Comparison of ENCODE assay signal across 19 mouse cellular contexts in genomic region chr17:29596771-29597132, GRCm38 (mm10). TPM values are rescaled to one million over a fixed set of nuclear protein-coding genes. Genes with fewer than 3 reads are reported as not detected.
A peak's percentile ranks its signal among the peaks of the same experiment; 100 is the strongest.
DNase-seq lines count a peak whose midpoint lies in the region; ATAC-seq lines count a peak whose summit lies in the region.
"Had no signal": no experiment of that assay in that cellular context is flagged by ENCODE, and none has a peak within 500 bp of the region (broad histone marks: within the 10 kb centered on the region; RNA-seq: fewer than 3 reads in every experiment).

No protein-coding gene starts in this region.

- no peak overlapping the region for H3K4me3 ChIP-seq in forebrain, embryonic 10.5 days
- no peak overlapping the region for H3K4me3 ChIP-seq in forebrain, embryonic 16.5 days (replicated peaks; ENCODE audit: low read length)
- no peak overlapping the region for H3K4me3 ChIP-seq in intestine, embryonic 16.5 days (ENCODE audit: low read length)
- no peak overlapping the region for H3K4me3 ChIP-seq in intestine, embryonic 15.5 days (replicated peaks)
- no peak overlapping the region for H3K4me3 ChIP-seq in neural tube, embryonic 12.5 days
- H3K4me3 ChIP-seq in neural tube, embryonic 14.5 days (ENCODE audit: low read depth, low read length) = no peak overlapping the region
- H3K4me3 ChIP-seq: embryonic facial prominence, embryonic 15.5 days; forebrain, embryonic 13.5 days; heart, embryonic 12.5 days; liver, embryonic 15.5 days; myocyte had no signal

- peaks cover 79% of the 10 kb centered on the region for H3K36me3 ChIP-seq in forebrain, embryonic 10.5 days (replicated peaks)
- peaks cover 3% of the 10 kb centered on the region; the same call in 1 of the 2 replicates for H3K36me3 ChIP-seq in forebrain, embryonic 16.5 days (ENCODE audit: control insufficient read depth, insufficient read depth)
- H3K36me3 ChIP-seq in intestine, embryonic 16.5 days (ENCODE audit: control insufficient read depth, insufficient read depth, low read length) = 0 out of 2 replicates have a peak, but pooled peaks cover 6% of the 10 kb centered on the region
- peaks cover 16% of the 10 kb centered on the region for H3K36me3 ChIP-seq in intestine, embryonic 15.5 days
- peaks cover 46% of the 10 kb centered on the region for H3K36me3 ChIP-seq in neural tube, embryonic 12.5 days
- peaks cover 15% of the 10 kb centered on the region; the same call in 1 of the 2 replicates for H3K36me3 ChIP-seq in neural tube, embryonic 14.5 days (ENCODE audit: control insufficient read depth, insufficient read depth, low read length)

- ATAC-seq in forebrain, embryonic 16.5 days = no peak
- ATAC-seq in intestine, embryonic 16.5 days = 0 out of 2 replicates have a peak, but pooled peaks have one; percentile 57
- ATAC-seq in intestine, embryonic 15.5 days = no peak
- peak; percentile 58 for ATAC-seq in neural tube, embryonic 12.5 days (ENCODE audit: low FRiP score, low read depth)
- 0 out of 2 replicates have a peak, but pooled peaks have one; percentile 41 for ATAC-seq in neural tube, embryonic 14.5 days (ENCODE audit: low read depth)
- ATAC-seq: forebrain, embryonic 13.5 days; lung, postnatal 0 days had no signal

- 88% methylated on average over 13 of the region's 13 CpGs for WGBS in forebrain, embryonic 10.5 days
- 78% methylated on average over 13 of the region's 13 CpGs for WGBS in forebrain, embryonic 16.5 days
- WGBS in intestine, embryonic 16.5 days = 84% methylated on average over 13 of the region's 13 CpGs
- WGBS in intestine, embryonic 15.5 days = 84% methylated on average over 13 of the region's 13 CpGs
- WGBS in neural tube, embryonic 12.5 days = 56% methylated on average over 13 of the region's 13 CpGs
- WGBS in neural tube, embryonic 14.5 days = 49% methylated on average over 13 of the region's 13 CpGs

- no peaks in the 10 kb centered on the region for H3K27me3 ChIP-seq in forebrain, embryonic 10.5 days (ENCODE audit: poor library complexity, severe bottlenecking)
- H3K27me3 ChIP-seq in forebrain, embryonic 16.5 days (replicated peaks; ENCODE audit: control insufficient read depth, insufficient read depth, low read length) = no peaks in the 10 kb centered on the region
- no peaks in the 10 kb centered on the region for H3K27me3 ChIP-seq in intestine, embryonic 16.5 days (replicated peaks; ENCODE audit: control insufficient read depth, insufficient read depth, low read length)
- H3K27me3 ChIP-seq in intestine, embryonic 15.5 days (replicated peaks) = no peaks in the 10 kb centered on the region
- H3K27me3 ChIP-seq in neural tube, embryonic 12.5 days (replicated peaks) = no peaks in the 10 kb centered on the region
- H3K27me3 ChIP-seq in neural tube, embryonic 14.5 days (ENCODE audit: control insufficient read depth, insufficient read depth, low read length) = no peaks in the 10 kb centered on the region
- H3K27me3 ChIP-seq: embryonic facial prominence, embryonic 15.5 days; forebrain, embryonic 13.5 days; heart, embryonic 12.5 days; liver, embryonic 15.5 days had no signal

- no peak for DNase-seq in forebrain, embryonic 10.5 days (ENCODE audit: extremely low spot score, low spot score)
- DNase-seq in neural tube, embryonic 10.5 days (ENCODE audit: extremely low spot score, low spot score) = no peak
- DNase-seq: adrenal gland, adult 8-10 months; heart, postnatal 4 days; layer of hippocampus, adult 9-11 months; right cerebral cortex, postnatal 25 days; thymus, postnatal 36 days had no signal

- H3K4me2 ChIP-seq in forebrain, embryonic 16.5 days (ENCODE audit: low read length) = no peak overlapping the region
- H3K4me2 ChIP-seq in intestine, embryonic 16.5 days (ENCODE audit: low read depth, low read length) = no peak overlapping the region
- H3K4me2 ChIP-seq in intestine, embryonic 15.5 days (replicated peaks) = no peak overlapping the region
- H3K4me2 ChIP-seq in neural tube, embryonic 12.5 days (replicated peaks) = no peak overlapping the region
- no peak overlapping the region for H3K4me2 ChIP-seq in neural tube, embryonic 14.5 days (ENCODE audit: low read depth, low read length)
- H3K4me2 ChIP-seq: embryonic facial prominence, embryonic 15.5 days; forebrain, embryonic 13.5 days; heart, embryonic 12.5 days; liver, embryonic 15.5 days had no signal

- no peaks in the 10 kb centered on the region for H3K9me3 ChIP-seq in forebrain, embryonic 10.5 days
- no peaks in the 10 kb centered on the region for H3K9me3 ChIP-seq in forebrain, embryonic 16.5 days (ENCODE audit: control insufficient read depth, low read length)
- no peaks in the 10 kb centered on the region for H3K9me3 ChIP-seq in intestine, embryonic 16.5 days (ENCODE audit: control insufficient read depth, low read length)
- H3K9me3 ChIP-seq in intestine, embryonic 15.5 days = no peaks in the 10 kb centered on the region
- no peaks in the 10 kb centered on the region for H3K9me3 ChIP-seq in neural tube, embryonic 12.5 days
- H3K9me3 ChIP-seq in neural tube, embryonic 14.5 days (ENCODE audit: control insufficient read depth, low read length) = no peaks in the 10 kb centered on the region
- H3K9me3 ChIP-seq: embryonic facial prominence, embryonic 15.5 days; forebrain, embryonic 13.5 days; heart, embryonic 12.5 days; liver, embryonic 15.5 days had no signal

- no peak overlapping the region for H3K9ac ChIP-seq in forebrain, embryonic 16.5 days (replicated peaks; ENCODE audit: low read depth, low read length)
- H3K9ac ChIP-seq in intestine, embryonic 16.5 days (ENCODE audit: low read depth, low read length) = no peak overlapping the region
- no peak overlapping the region for H3K9ac ChIP-seq in intestine, embryonic 15.5 days
- no peak overlapping the region for H3K9ac ChIP-seq in neural tube, embryonic 12.5 days
- H3K9ac ChIP-seq in neural tube, embryonic 14.5 days (replicated peaks; ENCODE audit: low read depth, low read length) = no peak overlapping the region
- H3K9ac ChIP-seq: embryonic facial prominence, embryonic 15.5 days; forebrain, embryonic 13.5 days; heart, embryonic 12.5 days; liver, embryonic 15.5 days had no signal

- H3K4me1 ChIP-seq in forebrain, embryonic 10.5 days = peaks cover 22% of the 10 kb centered on the region
- H3K4me1 ChIP-seq in forebrain, embryonic 16.5 days (replicated peaks; ENCODE audit: control insufficient read depth, insufficient read depth, low read length) = peaks cover 2% of the 10 kb centered on the region; the same call in 1 of the 2 replicates
- H3K4me1 ChIP-seq in intestine, embryonic 16.5 days (ENCODE audit: control insufficient read depth, insufficient read depth, low read length) = peaks cover 5% of the 10 kb centered on the region
- H3K4me1 ChIP-seq in intestine, embryonic 15.5 days (replicated peaks) = no peaks in the 10 kb centered on the region
- peaks cover 17% of the 10 kb centered on the region for H3K4me1 ChIP-seq in neural tube, embryonic 12.5 days
- no peaks in the 10 kb centered on the region for H3K4me1 ChIP-seq in neural tube, embryonic 14.5 days (ENCODE audit: control insufficient read depth, insufficient read depth, low read length)
- H3K4me1 ChIP-seq: embryonic facial prominence, embryonic 15.5 days; liver, embryonic 15.5 days had no signal

- peak overlapping the region; percentile 61 for H3K27ac ChIP-seq in forebrain, embryonic 10.5 days
- H3K27ac ChIP-seq in forebrain, embryonic 16.5 days (ENCODE audit: low read length) = no peak overlapping the region
- H3K27ac ChIP-seq in intestine, embryonic 16.5 days (ENCODE audit: low read length) = no peak overlapping the region
- no peak overlapping the region for H3K27ac ChIP-seq in intestine, embryonic 15.5 days
- 0 out of 2 replicates have a peak overlapping the region, but pooled peaks have one; percentile 20 for H3K27ac ChIP-seq in neural tube, embryonic 12.5 days
- H3K27ac ChIP-seq in neural tube, embryonic 14.5 days (ENCODE audit: low read depth, low read length) = no peak overlapping the region
- H3K27ac ChIP-seq: embryonic facial prominence, embryonic 15.5 days; forebrain, embryonic 13.5 days; liver, embryonic 15.5 days had no signal

RNA-seq across cellular contexts. Expression of gene Rnf8, which starts 17.8 kb away (rescaled TPM):
- polyA plus RNA-seq in forebrain, embryonic 10.5 days (2016; fragmentation: Nextera tagmentation; extraction: Ambion mirVana) = 120 and 124 TPM in 2 replicates
- 103 and 104 TPM in 2 replicates for polyA plus RNA-seq in forebrain, embryonic 16.5 days (2015; fragmentation: Nextera tagmentation; extraction: Ambion mirVana)
- 51.0 and 55.9 TPM in 2 replicates for polyA plus RNA-seq in intestine, embryonic 16.5 days (2015; fragmentation: Nextera tagmentation; extraction: Ambion mirVana)
- 62.8 and 64.4 TPM in 2 replicates for polyA plus RNA-seq in intestine, embryonic 15.5 days (2015; fragmentation: Nextera tagmentation; extraction: Ambion mirVana)
- polyA plus RNA-seq in neural tube, embryonic 12.5 days (2016; fragmentation: Nextera tagmentation; extraction: Ambion mirVana) = 97.7 and 103 TPM in 2 replicates
- polyA plus RNA-seq in neural tube, embryonic 14.5 days (2014; fragmentation: Nextera tagmentation; extraction: Ambion mirVana) = 76.8 and 81.4 TPM in 2 replicates

RNA-seq across cellular contexts. Expression of gene Gm28043, which starts 17.9 kb away (rescaled TPM):
- 3.6 and 3.9 TPM in 2 replicates for polyA plus RNA-seq in forebrain, embryonic 10.5 days (2016; fragmentation: Nextera tagmentation; extraction: Ambion mirVana)
- polyA plus RNA-seq in forebrain, embryonic 16.5 days (2015; fragmentation: Nextera tagmentation; extraction: Ambion mirVana) = 2.3 and 2.6 TPM in 2 replicates
- polyA plus RNA-seq in intestine, embryonic 16.5 days (2015; fragmentation: Nextera tagmentation; extraction: Ambion mirVana) = 1.3 and 2.0 TPM in 2 replicates
- polyA plus RNA-seq in intestine, embryonic 15.5 days (2015; fragmentation: Nextera tagmentation; extraction: Ambion mirVana) = 2.4 and 2.7 TPM in 2 replicates
- 3.7 TPM in 2 replicates for polyA plus RNA-seq in neural tube, embryonic 12.5 days (2016; fragmentation: Nextera tagmentation; extraction: Ambion mirVana)
- 1.7 and 2.7 TPM in 2 replicates for polyA plus RNA-seq in neural tube, embryonic 14.5 days (2014; fragmentation: Nextera tagmentation; extraction: Ambion mirVana)

RNA-seq across cellular contexts. Expression of gene Tmem217, which starts 44.6 kb away (rescaled TPM):
- polyA plus RNA-seq in forebrain, embryonic 10.5 days (2016; fragmentation: Nextera tagmentation; extraction: Ambion mirVana) = 1.0 and 1.2 TPM in 2 replicates
- polyA plus RNA-seq in forebrain, embryonic 16.5 days (2015; fragmentation: Nextera tagmentation; extraction: Ambion mirVana) = 0.50 and 1.1 TPM in 2 replicates
- polyA plus RNA-seq in intestine, embryonic 16.5 days (2015; fragmentation: Nextera tagmentation; extraction: Ambion mirVana) = 0.33 and 0.87 TPM in 2 replicates
- polyA plus RNA-seq in intestine, embryonic 15.5 days (2015; fragmentation: Nextera tagmentation; extraction: Ambion mirVana) = 0.49 and 0.80 TPM in 2 replicates
- polyA plus RNA-seq in neural tube, embryonic 12.5 days (2016; fragmentation: Nextera tagmentation; extraction: Ambion mirVana) = 1.2 and 2.5 TPM in 2 replicates
- 0.39 and 0.46 TPM in 2 replicates for polyA plus RNA-seq in neural tube, embryonic 14.5 days (2014; fragmentation: Nextera tagmentation; extraction: Ambion mirVana)
- polyA plus RNA-seq: myocyte had no signal

RNA-seq across cellular contexts. Expression of gene Tbc1d22b, which starts 47.2 kb away (rescaled TPM):
- 18.3 and 19.3 TPM in 2 replicates for polyA plus RNA-seq in forebrain, embryonic 10.5 days (2016; fragmentation: Nextera tagmentation; extraction: Ambion mirVana)
- 22.0 and 25.9 TPM in 2 replicates for polyA plus RNA-seq in forebrain, embryonic 16.5 days (2015; fragmentation: Nextera tagmentation; extraction: Ambion mirVana)
- polyA plus RNA-seq in intestine, embryonic 16.5 days (2015; fragmentation: Nextera tagmentation; extraction: Ambion mirVana) = 12.4 and 12.6 TPM in 2 replicates
- polyA plus RNA-seq in intestine, embryonic 15.5 days (2015; fragmentation: Nextera tagmentation; extraction: Ambion mirVana) = 13.1 and 13.8 TPM in 2 replicates
- polyA plus RNA-seq in neural tube, embryonic 12.5 days (2016; fragmentation: Nextera tagmentation; extraction: Ambion mirVana) = 21.9 and 26.9 TPM in 2 replicates
- 25.5 and 26.5 TPM in 2 replicates for polyA plus RNA-seq in neural tube, embryonic 14.5 days (2014; fragmentation: Nextera tagmentation; extraction: Ambion mirVana)

RNA-seq across cellular contexts. Expression of gene Gm17657, which starts 47.3 kb away (rescaled TPM):
- not detected in 2 replicates for polyA plus RNA-seq in forebrain, embryonic 10.5 days (2016; fragmentation: Nextera tagmentation; extraction: Ambion mirVana)
- not detected in 2 replicates for polyA plus RNA-seq in forebrain, embryonic 16.5 days (2015; fragmentation: Nextera tagmentation; extraction: Ambion mirVana)
- not detected in 2 replicates for polyA plus RNA-seq in intestine, embryonic 16.5 days (2015; fragmentation: Nextera tagmentation; extraction: Ambion mirVana)
- polyA plus RNA-seq in intestine, embryonic 15.5 days (2015; fragmentation: Nextera tagmentation; extraction: Ambion mirVana) = not detected in 2 replicates
- not detected in 2 replicates for polyA plus RNA-seq in neural tube, embryonic 12.5 days (2016; fragmentation: Nextera tagmentation; extraction: Ambion mirVana)
- polyA plus RNA-seq in neural tube, embryonic 14.5 days (2014; fragmentation: Nextera tagmentation; extraction: Ambion mirVana) = not detected in 2 replicates
- polyA plus RNA-seq: cortical plate, adult 2 months; embryonic facial prominence, embryonic 15.5 days; forebrain, embryonic 13.5 days; heart, embryonic 12.5 days; liver, embryonic 15.5 days; lung, postnatal 0 days; myocyte had no signal

Comparison
In these comparisons a context has a peak if more than half of its experiments do, and no peak if none do; other contexts are left out.
1. H3K27ac ChIP-seq: peak in forebrain, embryonic 10.5 days (single experiment) and neural tube, embryonic 12.5 days (single experiment); none in forebrain, embryonic 16.5 days (single experiment), intestine, embryonic 16.5 days (single experiment), intestine, embryonic 15.5 days (single experiment) and neural tube, embryonic 14.5 days (single experiment).
2. ATAC-seq: peak in intestine, embryonic 16.5 days (single experiment), neural tube, embryonic 12.5 days (single experiment) and neural tube, embryonic 14.5 days (single experiment); none in forebrain, embryonic 16.5 days (single experiment) and intestine, embryonic 15.5 days (single experiment).